Mouse (Mus musculus) hindbrain, postnatal 0 days (tissue): ENCODE data around the gene Tldc1. TPM values are rescaled to one million over a fixed set of nuclear protein-coding genes. Genes with fewer than 3 reads are reported as not detected.

ENCODE experiments used
- ATAC-seq: fragments of 200-750 bp; cut with Nextera tagmentation; 2 replicates; pipeline ENCODE4 v1.8.0; 2017; ENCODE audit warnings: mild to moderate bottlenecking, moderate TSS enrichment, moderate library complexity
- DNase-seq: peaks from one replicate; pipeline ENCODE4 v3.0.0-alpha.2; 2015; ENCODE audit warnings: low spot score
- H3K27ac ChIP-seq: fragments of 300-500 bp; sonication (generic); 2 replicates; pipeline ENCODE4 v1.5.1; 2014; ENCODE audit warnings: mild to moderate bottlenecking
- H3K27me3 ChIP-seq: fragments of 300-500 bp; sonication (generic); 2 replicates; pipeline ENCODE4 v1.6.1; 2014; ENCODE audit warnings: low read length, mixed read lengths; ENCODE audit not compliant: insufficient read depth
- H3K36me3 ChIP-seq: fragments of 300-500 bp; sonication (generic); 2 replicates; pipeline ENCODE4 v1.6.1; 2014; ENCODE audit warnings: low read length, mixed read lengths; ENCODE audit not compliant: insufficient read depth
- H3K4me1 ChIP-seq: fragments of 300-500 bp; sonication (generic); 2 replicates; pipeline ENCODE4 v1.6.1; 2014; ENCODE audit warnings: antibody characterized with exemption, low read length, mixed read lengths; ENCODE audit not compliant: insufficient read depth
- H3K4me2 ChIP-seq: fragments of 300-500 bp; sonication (generic); 2 replicates; pipeline ENCODE4 v1.6.1; 2014; ENCODE audit warnings: low read depth, mild to moderate bottlenecking, low read length, moderate library complexity, mixed read lengths
- H3K4me3 ChIP-seq: fragments of 300-500 bp; sonication (generic); 2 replicates; pipeline ENCODE4 v1.5.1; 2014; ENCODE audit warnings: low read length
- H3K9ac ChIP-seq: fragments of 300-500 bp; sonication (generic); replicated peaks from 2 replicates; pipeline ENCODE4 v1.6.1; 2014; ENCODE audit warnings: mild to moderate bottlenecking, low read length, moderate library complexity, mixed read lengths
- H3K9me3 ChIP-seq: fragments of 300-500 bp; sonication (generic); 2 replicates; pipeline ENCODE4 v1.6.1; 2016; ENCODE audit warnings: low read length, mixed read lengths
- CTCF ChIP-seq: IDR thresholded peaks from 2 replicates; pipeline ENCODE4 v1.5.1; 2016; ENCODE audit warnings: antibody characterized with exemption, control low read depth, low read depth
- whole genome bisulfite sequencing: fragments of 180-500 bp; shearing (Covaris S2); extraction: QIAGEN DNeasy Blood & Tissue Kit; methylation state at CpG from one replicate; pipeline ENCODE4 v1.1.7; 2014; 5-methylcytosine and 5-hydroxymethylcytosine counted together
- polyA plus RNA-seq: library from polyadenylated mRNA; unstranded; fragments of >200 nt; fragmentation: Nextera tagmentation; extraction: Ambion mirVana; gene quantifications from 2 replicates; pipeline ENCODE4 v1.2.1, GENCODE M21; 2015
- total RNA-seq: library from RNA; depleted of rRNA; stranded (reverse); fragments of >200 nt; gene quantifications from 2 replicates; pipeline ENCODE4 v1.2.3, GENCODE M21; 2014

Tldc1 gene
- total and polyA plus RNA-seq, 2 experiments from 2014 or later, result 8.4 to 21.2 TPM

- peak; percentile 82 for ATAC-seq
- no peak overlapping the region for H3K4me3 ChIP-seq
- peaks cover 6% of the 10 kb centered on the region; the same call in 1 of the 2 replicates for H3K4me1 ChIP-seq
- H3K4me2 ChIP-seq, result no peak overlapping the region
- peak overlapping the region; percentile 81 for H3K27ac ChIP-seq
- no peaks in the 10 kb centered on the region for H3K36me3 ChIP-seq
- no peaks in the 10 kb centered on the region for H3K27me3 ChIP-seq
- H3K9ac ChIP-seq, result no peak overlapping the region
- 14% methylated on average over 16 of the region's 16 CpGs for WGBS
- no peaks in the 10 kb centered on the region for H3K9me3 ChIP-seq
- peak; percentile 72 for DNase-seq
- no peak for TF ChIP-seq CTCF
Observed at GRCm38 (mm10) chr8:119791804-119792704, 13.8 kb upstream of the Tldc1 start.

- ATAC-seq (no peak), DNase-seq (no peak)
- WGBS, result 83% methylated on average over 7 of the region's 7 CpGs
- Histone ChIP-seq H3K27ac (no peak overlapping the region), H3K36me3 (no peaks in the 10 kb centered on the region), H3K27me3 (no peaks in the 10 kb centered on the region), H3K9me3 (no peaks in the 10 kb centered on the region), H3K4me1 (peaks cover 6% of the 10 kb centered on the region; the same call in 1 of the 2 replicates), H3K4me3 (no peak overlapping the region), H3K9ac (no peak overlapping the region), H3K4me2 (no peak overlapping the region)
- TF ChIP-seq CTCF, result no peak
Observed at GRCm38 (mm10) chr8:119789581-119789980, 11.4 kb upstream of the Tldc1 start.

DNA sequence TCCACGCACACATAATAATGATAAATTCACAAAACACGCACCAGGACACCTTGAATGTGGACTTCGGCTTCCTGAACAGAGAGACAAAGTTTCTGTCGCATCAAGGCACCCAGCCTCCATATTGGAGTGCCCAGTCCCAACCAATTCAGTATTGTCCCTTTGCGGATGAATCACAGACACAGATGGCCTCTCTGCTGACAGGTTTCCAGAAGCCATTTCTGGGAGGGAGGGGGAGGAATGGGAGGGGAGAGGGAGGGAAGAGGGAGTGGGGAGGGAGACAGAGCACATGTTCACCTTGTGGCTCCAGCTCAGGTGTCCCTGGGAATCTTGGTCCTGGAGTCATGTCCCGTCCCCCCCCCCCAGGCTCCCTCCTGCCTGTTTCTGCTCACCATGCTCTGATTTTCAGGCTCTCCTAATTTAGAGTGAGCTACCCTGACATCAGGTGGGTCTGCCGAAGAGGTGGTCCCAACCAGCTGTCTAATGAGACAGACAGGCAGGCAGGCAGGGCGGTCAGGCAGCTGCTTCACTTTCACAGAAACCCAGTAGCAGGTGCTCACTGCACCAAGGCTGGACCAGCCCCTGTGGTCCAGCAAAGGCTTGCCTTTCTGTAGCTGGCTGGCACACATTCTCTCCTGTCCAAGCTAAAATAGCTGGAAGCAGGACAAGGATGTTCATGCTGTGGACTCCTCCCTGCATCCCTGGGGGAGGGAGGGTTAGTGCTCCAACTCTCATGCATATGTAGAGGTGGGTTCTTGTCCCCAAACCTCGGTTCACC lies 10.6 kb upstream of the Tldc1 start:
- WGBS, result 56% methylated on average over 9 of the region's 9 CpGs
- Histone ChIP-seq H3K27ac (no peak overlapping the region), H3K27me3 (no peaks in the 10 kb centered on the region), H3K9ac (no peak overlapping the region), H3K4me1 (peaks cover 6% of the 10 kb centered on the region; the same call in 1 of the 2 replicates), H3K4me3 (no peak overlapping the region), H3K4me2 (no peak overlapping the region), H3K9me3 (no peaks in the 10 kb centered on the region), H3K36me3 (no peaks in the 10 kb centered on the region)
- no peak for ATAC-seq
- peak; percentile 43 for DNase-seq
- TF ChIP-seq CTCF, result no peak

DNA sequence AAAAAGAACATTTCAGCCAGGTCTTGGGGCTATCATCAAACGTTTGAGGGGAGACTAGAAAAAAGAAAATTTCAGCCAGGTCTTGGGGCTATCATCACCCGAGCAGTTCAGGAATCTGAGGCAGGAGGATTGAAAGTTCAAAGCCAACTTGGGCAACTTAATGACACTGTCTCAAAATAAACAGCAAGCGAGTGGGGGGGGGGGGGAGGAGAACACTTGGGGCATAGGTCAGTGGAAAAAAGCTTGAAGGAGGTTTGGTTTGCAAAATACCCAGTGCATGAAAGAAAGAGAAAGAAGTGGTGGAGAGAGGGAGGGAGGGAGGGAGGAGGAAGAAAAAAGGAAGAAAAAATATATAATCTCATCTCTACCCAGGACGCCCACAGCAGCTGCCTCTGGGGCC lies 9.1 kb upstream of the Tldc1 start:
- DNase-seq (no peak), ATAC-seq (no peak)
- Histone ChIP-seq H3K9me3 (no peaks in the 10 kb centered on the region), H3K9ac (no peak overlapping the region), H3K4me3 (no peak overlapping the region), H3K27me3 (no peaks in the 10 kb centered on the region), H3K36me3 (no peaks in the 10 kb centered on the region), H3K4me2 (no peak overlapping the region), H3K4me1 (peaks cover 6% of the 10 kb centered on the region; the same call in 1 of the 2 replicates), H3K27ac (no peak overlapping the region)
- 66% methylated on average over 4 of the region's 4 CpGs for WGBS
- no peak for TF ChIP-seq CTCF

- H3K4me2 ChIP-seq, result no peak overlapping the region
- no peaks in the 10 kb centered on the region for H3K36me3 ChIP-seq
- peaks cover 4% of the 10 kb centered on the region; the same call in 1 of the 2 replicates for H3K4me1 ChIP-seq
- DNase-seq, result no peak
- ATAC-seq, result no peak
- no peaks in the 10 kb centered on the region for H3K27me3 ChIP-seq
- no peak for TF ChIP-seq CTCF
- no peak overlapping the region for H3K4me3 ChIP-seq
- WGBS, result 84% methylated on average over 3 of the region's 3 CpGs
- no peak overlapping the region for H3K27ac ChIP-seq
- no peaks in the 10 kb centered on the region for H3K9me3 ChIP-seq
- H3K9ac ChIP-seq, result no peak overlapping the region
Observed at GRCm38 (mm10) chr8:119786871-119787270, 8.7 kb upstream of the Tldc1 start.

GRCm38 (mm10) chr8:119785764-119786405 lies 7.7 kb upstream of the Tldc1 start:
- H3K27ac ChIP-seq, result no peak overlapping the region
- DNase-seq (peak; percentile 58), ATAC-seq (0 out of 2 replicates have a peak, but pooled peaks have one; percentile 16)
- H3K9me3 ChIP-seq, result no peaks in the 10 kb centered on the region
- WGBS, result 22% methylated on average over 18 of the region's 18 CpGs
- 0 out of 2 replicates have a peak, but pooled peaks cover 1% of the 10 kb centered on the region for H3K4me1 ChIP-seq
- 0 out of 2 replicates have a peak, but pooled peaks have one; percentile 6 for TF ChIP-seq CTCF
- no peak overlapping the region for H3K4me3 ChIP-seq
- 0 out of 2 replicates have a peak overlapping the region, but pooled peaks have one; percentile 5 for H3K4me2 ChIP-seq
- H3K9ac ChIP-seq, result no peak overlapping the region
- H3K36me3 ChIP-seq, result no peaks in the 10 kb centered on the region
- no peaks in the 10 kb centered on the region for H3K27me3 ChIP-seq
